Mouse (Mus musculus) forelimb bud, embryonic 11.5 days (tissue): ENCODE measurements around the gene Adamts17.

Source experiments
- DNase-seq: peaks from one replicate; pipeline ENCODE4 v3.0.0-alpha.2; 2012; ENCODE audit warnings: low read depth, low spot score

Gene Adamts17

GRCm38 (mm10) chr7:67199412-67199811 is 359.9 kb downstream of the Adamts17 start:
- DNase-seq: peak; percentile 61
